Mouse (Mus musculus) intestine, postnatal 0 days (tissue): ENCODE results near the gene Rps6kc1. TPM values are rescaled to one million over a fixed set of nuclear protein-coding genes. Genes with fewer than 3 reads are reported as not detected.

Experiments used
- ATAC-seq: fragments of 200-750 bp; cut with Nextera tagmentation; 2 replicates; pipeline ENCODE4 v1.8.0; 2017; ENCODE audit warnings: mild to moderate bottlenecking, moderate TSS enrichment, moderate library complexity
- H3K27ac ChIP-seq: fragments of 300-500 bp; sonication (generic); 2 replicates; pipeline ENCODE4 v1.5.1; 2014; ENCODE audit warnings: mild to moderate bottlenecking, low read depth, low read length, moderate library complexity
- H3K27me3 ChIP-seq: fragments of 300-500 bp; sonication (generic); replicated peaks from 2 replicates; pipeline ENCODE4 v1.6.1; 2014; ENCODE audit warnings: low read length, mixed read lengths; ENCODE audit not compliant: control insufficient read depth, insufficient read depth
- H3K36me3 ChIP-seq: fragments of 300-500 bp; sonication (generic); 2 replicates; pipeline ENCODE4 v1.6.1; 2014; ENCODE audit warnings: mild to moderate bottlenecking, moderate library complexity; ENCODE audit not compliant: control insufficient read depth, insufficient read depth
- H3K4me1 ChIP-seq: fragments of 300-500 bp; sonication (generic); replicated peaks from 2 replicates; pipeline ENCODE4 v1.6.1; 2014; ENCODE audit warnings: antibody characterized with exemption, low read length, mixed read lengths; ENCODE audit not compliant: control insufficient read depth, insufficient read depth
- H3K4me2 ChIP-seq: fragments of 300-500 bp; sonication (generic); replicated peaks from 2 replicates; pipeline ENCODE4 v1.6.1; 2014; ENCODE audit warnings: low read depth, mild to moderate bottlenecking, moderate library complexity
- H3K4me3 ChIP-seq: fragments of 300-500 bp; sonication (generic); 2 replicates; pipeline ENCODE4 v1.5.1; 2014; ENCODE audit warnings: low read depth, low read length
- H3K9ac ChIP-seq: fragments of 300-500 bp; sonication (generic); 2 replicates; pipeline ENCODE4 v1.6.1; 2014; ENCODE audit warnings: mild to moderate bottlenecking, low read depth, low read length
- H3K9me3 ChIP-seq: fragments of 300-500 bp; sonication (generic); 2 replicates; pipeline ENCODE4 v1.6.1; 2016; ENCODE audit warnings: mixed run types; ENCODE audit not compliant: control insufficient read depth
- CTCF ChIP-seq: sonication (generic); IDR thresholded peaks from 2 replicates; pipeline ENCODE4 v1.5.1; 2016; ENCODE audit warnings: low read depth, mild to moderate bottlenecking, control low read depth, antibody characterized with exemption, moderate library complexity
- WGBS: fragments of 180-500 bp; shearing (Covaris S2); extraction: QIAGEN DNeasy Blood & Tissue Kit; methylation state at CpG from one replicate; pipeline ENCODE4 v1.1.7; 2014; 5-methylcytosine and 5-hydroxymethylcytosine counted together
- polyA plus RNA-seq: library from polyadenylated mRNA; unstranded; fragments of >200 nt; fragmentation: Nextera tagmentation; extraction: Ambion mirVana; gene quantifications from 2 replicates; pipeline ENCODE4 v1.2.1, GENCODE M21; 2015

The Rps6kc1 gene
- polyA plus RNA-seq, 1 experiment from 2014 or later, result 6.0 TPM

GRCm38 (mm10) chr1:190875751-190876150, 35.8 kb downstream of the Rps6kc1 start:
- H3K4me2 ChIP-seq, result no peak overlapping the region
- 93% methylated on average over 6 of the region's 6 CpGs for WGBS

GRCm38 (mm10) chr1:190875089-190875488, 36.5 kb downstream of the Rps6kc1 start:
- Histone ChIP-seq H3K9me3 (no peaks in the 10 kb centered on the region), H3K4me2 (no peak overlapping the region), H3K27ac (no peak overlapping the region), H3K36me3 (peaks cover 14% of the 10 kb centered on the region; the same call in 1 of the 2 replicates), H3K27me3 (no peaks in the 10 kb centered on the region), H3K9ac (no peak overlapping the region), H3K4me3 (no peak overlapping the region), H3K4me1 (no peaks in the 10 kb centered on the region)
- no peak for ATAC-seq
- 90% methylated on average over 4 of the region's 4 CpGs for WGBS
- TF ChIP-seq CTCF, result no peak

More at GRCm38 (mm10) chr1:190875751-190876150, 35.8 kb downstream of the Rps6kc1 start:
- no peak for ATAC-seq
- Histone ChIP-seq H3K36me3 (peaks cover 14% of the 10 kb centered on the region; the same call in 1 of the 2 replicates), H3K4me1 (no peaks in the 10 kb centered on the region), H3K27me3 (no peaks in the 10 kb centered on the region), H3K9ac (no peak overlapping the region), H3K9me3 (no peaks in the 10 kb centered on the region), H3K27ac (no peak overlapping the region), H3K4me3 (no peak overlapping the region)
- no peak for TF ChIP-seq CTCF

- Histone ChIP-seq H3K27ac (peak overlapping the region; percentile 70), H3K4me2 (no peak overlapping the region), H3K9me3 (no peaks in the 10 kb centered on the region), H3K4me1 (no peaks in the 10 kb centered on the region), H3K36me3 (peaks cover 9% of the 10 kb centered on the region; the same call in 1 of the 2 replicates), H3K27me3 (no peaks in the 10 kb centered on the region), H3K4me3 (no peak overlapping the region), H3K9ac (no peak overlapping the region)
- ATAC-seq, result peak; percentile 79
- no peak for TF ChIP-seq CTCF
- 85% methylated on average over 12 of the region's 12 CpGs for WGBS
Observed at GRCm38 (mm10) chr1:190871068-190871467, 40.5 kb downstream of the Rps6kc1 start.

GRCm38 (mm10) chr1:190869996-190870395, 41.6 kb downstream of the Rps6kc1 start:
- no peaks in the 10 kb centered on the region for H3K4me1 ChIP-seq
- no peaks in the 10 kb centered on the region for H3K27me3 ChIP-seq
- WGBS, result 62% methylated on average over 4 of the region's 4 CpGs
- no peak overlapping the region for H3K9ac ChIP-seq
- peak overlapping the region; percentile 70 for H3K27ac ChIP-seq
- peaks cover 9% of the 10 kb centered on the region; the same call in 1 of the 2 replicates for H3K36me3 ChIP-seq
- no peaks in the 10 kb centered on the region for H3K9me3 ChIP-seq
- H3K4me2 ChIP-seq, result no peak overlapping the region
- no peak for TF ChIP-seq CTCF
- ATAC-seq, result peak; percentile 79
- no peak overlapping the region for H3K4me3 ChIP-seq

GRCm38 (mm10) chr1:190868790-190869189, 42.8 kb downstream of the Rps6kc1 start:
- Histone ChIP-seq H3K9me3 (no peaks in the 10 kb centered on the region), H3K4me2 (no peak overlapping the region), H3K4me1 (no peaks in the 10 kb centered on the region), H3K9ac (no peak overlapping the region), H3K27ac (no peak overlapping the region), H3K36me3 (peaks cover 9% of the 10 kb centered on the region; the same call in 1 of the 2 replicates), H3K4me3 (no peak overlapping the region), H3K27me3 (no peaks in the 10 kb centered on the region)
- WGBS, result 68% methylated on average over 3 of the region's 3 CpGs
- TF ChIP-seq CTCF, result peak; percentile 62
- no peak for ATAC-seq

- Histone ChIP-seq H3K9ac (no peak overlapping the region), H3K27ac (no peak overlapping the region), H3K4me1 (no peaks in the 10 kb centered on the region), H3K4me2 (no peak overlapping the region), H3K4me3 (no peak overlapping the region), H3K36me3 (no peaks in the 10 kb centered on the region; the same call in 1 of the 2 replicates), H3K9me3 (no peaks in the 10 kb centered on the region), H3K27me3 (no peaks in the 10 kb centered on the region)
- no peak for TF ChIP-seq CTCF
- WGBS, result 45% methylated on average over 5 of the region's 5 CpGs
- ATAC-seq, result no peak
Observed at GRCm38 (mm10) chr1:190861626-190862025, 49.9 kb downstream of the Rps6kc1 start.

GRCm38 (mm10) chr1:190854465-190854864, 57.1 kb downstream of the Rps6kc1 start:
- TF ChIP-seq CTCF, result no peak
- H3K27ac ChIP-seq, result no peak overlapping the region
- no peaks in the 10 kb centered on the region; the same call in 1 of the 2 replicates for H3K36me3 ChIP-seq
- H3K4me2 ChIP-seq, result no peak overlapping the region
- H3K9ac ChIP-seq, result no peak overlapping the region
- H3K27me3 ChIP-seq, result no peaks in the 10 kb centered on the region
- H3K9me3 ChIP-seq, result no peaks in the 10 kb centered on the region
- no peak overlapping the region for H3K4me3 ChIP-seq
- no peaks in the 10 kb centered on the region for H3K4me1 ChIP-seq
- no peak for ATAC-seq
- WGBS, result 50% methylated on average over 3 of the region's 3 CpGs
